Mouse (Mus musculus) brown adipose tissue, adult 24 weeks (tissue): ENCODE results near the gene Tle1. TPM values are rescaled to one million over a fixed set of nuclear protein-coding genes. Genes with fewer than 3 reads are reported as not detected.

Experiments
- H3K27ac ChIP-seq: fragments of 200-500 bp; replicated peaks from 2 replicates; pipeline ENCODE4 v1.5.1; 2012; ENCODE audit warnings: low read depth, mild to moderate bottlenecking, low read length
- H3K4me1 ChIP-seq: fragments of 200-500 bp; 2 replicates; pipeline ENCODE4 v1.6.1; 2012; ENCODE audit warnings: low read length, mixed read lengths; ENCODE audit not compliant: control insufficient read depth, insufficient read depth, insufficient read length
- H3K4me3 ChIP-seq: fragments of 200-500 bp; 2 replicates; pipeline ENCODE4 v1.5.1; 2012; ENCODE audit warnings: low read depth, mild to moderate bottlenecking, low read length, moderate library complexity; ENCODE audit not compliant: insufficient read depth
- polyA plus RNA-seq: library from polyadenylated mRNA; stranded (reverse); fragments of >200 nt; gene quantifications from 2 replicates; pipeline ENCODE4 v1.2.4, GENCODE M21; 2012; ENCODE audit not compliant: missing spikeins, insufficient read depth, insufficient read length

Gene Tle1
- polyA plus RNA-seq, 1 experiment, result 10.5 TPM

DNA sequence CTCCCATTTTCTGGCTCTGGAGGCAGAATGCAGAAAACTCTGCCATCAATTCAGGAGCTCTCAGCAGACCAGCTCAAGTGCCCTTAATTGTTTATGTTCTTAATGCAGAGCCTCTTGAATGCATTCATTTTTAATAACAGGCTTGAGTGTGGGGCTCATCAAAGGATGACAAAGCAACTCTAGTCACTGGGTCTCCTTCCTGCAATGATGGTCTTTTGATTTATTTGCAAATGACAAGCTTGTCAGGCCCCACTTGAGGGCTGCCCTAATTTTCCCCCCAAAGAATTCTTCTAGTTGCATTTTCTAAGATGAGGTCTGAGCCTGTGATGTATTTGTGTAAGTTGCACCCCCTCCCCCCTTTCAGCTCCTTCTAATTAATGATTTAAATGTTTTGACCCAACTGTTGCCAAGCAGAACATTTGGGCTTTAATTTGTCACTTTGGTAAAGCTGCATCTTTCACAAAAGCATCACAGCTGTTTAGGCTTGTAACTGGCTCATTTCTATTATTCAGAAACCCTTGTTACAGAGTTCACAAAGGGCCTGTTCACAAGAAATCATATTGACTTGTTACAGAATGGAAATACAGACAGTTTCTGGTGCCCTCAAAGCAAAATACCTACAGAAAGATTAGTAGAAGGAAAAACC, 18.3 kb downstream of the Tle1 start:
- H3K27ac ChIP-seq, result no peak overlapping the region
- no peak overlapping the region for H3K4me3 ChIP-seq
- H3K4me1 ChIP-seq, result no peaks in the 10 kb centered on the region; the same call in 1 of the 2 replicates

DNA sequence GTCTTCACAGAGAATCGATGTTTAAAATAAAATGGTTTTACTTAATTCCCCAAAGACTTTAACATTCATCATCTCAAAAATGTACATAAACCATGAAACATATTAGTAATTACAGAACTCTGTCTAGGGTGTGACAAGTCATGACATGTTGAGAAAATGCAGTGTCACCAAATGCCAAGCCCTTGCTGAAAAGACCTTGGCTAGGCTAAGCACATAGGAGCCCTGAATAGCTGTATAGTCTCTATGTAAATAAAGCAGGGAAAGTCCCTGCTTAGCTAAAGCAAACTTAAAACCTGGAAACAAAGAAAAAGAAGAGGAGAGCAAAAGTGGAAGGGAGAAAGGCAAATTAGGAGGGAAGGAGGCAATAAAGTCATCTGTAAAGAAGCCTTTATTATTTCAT, 24.8 kb downstream of the Tle1 start:
- Histone ChIP-seq H3K4me1 (no peaks in the 10 kb centered on the region), H3K4me3 (no peak overlapping the region), H3K27ac (no peak overlapping the region)

GRCm38 (mm10) chr4:72168267-72168666, 32.5 kb downstream of the Tle1 start:
- no peak overlapping the region for H3K4me3 ChIP-seq
- no peaks in the 10 kb centered on the region for H3K4me1 ChIP-seq
- no peak overlapping the region for H3K27ac ChIP-seq

DNA sequence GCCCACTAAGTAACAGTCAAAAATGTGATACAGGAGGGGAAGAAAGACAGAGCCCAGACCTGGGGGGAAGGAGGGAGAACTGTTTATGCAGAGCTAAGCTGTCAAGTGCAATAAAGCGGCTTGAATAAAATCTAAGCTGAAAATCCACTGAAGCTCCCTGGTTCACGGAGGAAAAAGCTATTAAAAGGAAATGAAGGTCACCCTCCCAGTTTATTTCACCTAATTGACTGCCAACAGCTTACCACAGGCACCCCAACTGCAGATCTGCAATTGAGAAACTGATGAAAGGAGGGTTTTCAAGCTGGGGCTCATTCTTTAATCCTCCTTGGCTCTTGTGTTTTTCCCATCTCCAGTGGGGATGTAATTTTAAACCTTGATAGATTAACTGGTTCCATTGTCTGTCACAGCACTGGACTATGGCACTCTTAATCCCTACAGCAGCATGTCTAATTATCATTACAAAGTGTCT, 32.9 kb downstream of the Tle1 start:
- Histone ChIP-seq H3K27ac (no peak overlapping the region), H3K4me3 (no peak overlapping the region), H3K4me1 (no peaks in the 10 kb centered on the region)

DNA sequence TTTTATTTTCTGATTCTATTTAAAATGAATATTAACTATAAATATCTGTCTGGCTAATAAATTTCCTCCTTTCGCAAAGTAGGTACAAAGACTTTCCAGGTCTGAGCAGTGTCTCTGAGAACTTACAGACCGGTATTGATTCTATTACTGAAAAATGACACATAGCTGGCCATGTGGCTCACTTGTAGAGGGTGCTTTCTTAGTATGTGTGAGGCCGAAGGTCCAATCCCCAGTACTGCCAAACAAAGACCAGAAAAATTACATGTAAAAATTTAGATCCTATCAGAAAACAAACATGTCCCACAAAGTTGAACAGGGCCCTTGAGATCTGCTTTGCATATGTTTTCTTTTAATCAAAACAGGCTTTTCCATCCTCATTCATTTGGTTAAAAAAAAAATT, 33.5 kb downstream of the Tle1 start:
- Histone ChIP-seq H3K4me1 (no peaks in the 10 kb centered on the region), H3K4me3 (no peak overlapping the region), H3K27ac (no peak overlapping the region)

DNA sequence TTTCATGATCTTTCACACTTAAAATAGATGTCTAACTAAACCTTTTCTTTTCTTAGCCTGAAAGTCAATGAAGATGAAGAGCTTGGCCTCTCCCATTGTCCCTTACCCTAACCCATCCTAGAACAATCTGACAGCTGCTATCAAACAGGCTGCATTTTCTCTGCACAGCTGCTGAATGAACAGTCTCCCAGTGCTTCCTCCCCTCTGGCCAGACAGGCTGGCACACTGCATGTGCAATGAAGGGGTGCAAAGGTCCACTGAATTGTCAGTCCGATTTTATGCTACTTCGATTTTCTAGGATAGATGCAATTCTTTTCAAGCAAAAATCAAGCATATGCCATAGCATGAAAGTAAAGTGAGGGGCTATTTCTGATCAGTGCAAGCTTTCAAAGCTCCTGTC, 34.2 kb downstream of the Tle1 start:
- H3K4me1 ChIP-seq, result no peaks in the 10 kb centered on the region

GRCm38 (mm10) chr4:72165765-72166164, 35.0 kb downstream of the Tle1 start:
- H3K4me3 ChIP-seq, result no peak overlapping the region
- no peak overlapping the region for H3K27ac ChIP-seq
- H3K4me1 ChIP-seq, result no peaks in the 10 kb centered on the region

More for the DNA sequence above, 34.2 kb downstream of the Tle1 start:
- H3K4me3 ChIP-seq, result no peak overlapping the region
- no peak overlapping the region for H3K27ac ChIP-seq

GRCm38 (mm10) chr4:72162445-72163218, 38.1 kb downstream of the Tle1 start:
- Histone ChIP-seq H3K4me3 (no peak overlapping the region), H3K27ac (no peak overlapping the region), H3K4me1 (no peaks in the 10 kb centered on the region)

GRCm38 (mm10) chr4:72160102-72160511, 40.6 kb downstream of the Tle1 start:
- Histone ChIP-seq H3K4me3 (no peak overlapping the region), H3K4me1 (no peaks in the 10 kb centered on the region), H3K27ac (no peak overlapping the region)

DNA sequence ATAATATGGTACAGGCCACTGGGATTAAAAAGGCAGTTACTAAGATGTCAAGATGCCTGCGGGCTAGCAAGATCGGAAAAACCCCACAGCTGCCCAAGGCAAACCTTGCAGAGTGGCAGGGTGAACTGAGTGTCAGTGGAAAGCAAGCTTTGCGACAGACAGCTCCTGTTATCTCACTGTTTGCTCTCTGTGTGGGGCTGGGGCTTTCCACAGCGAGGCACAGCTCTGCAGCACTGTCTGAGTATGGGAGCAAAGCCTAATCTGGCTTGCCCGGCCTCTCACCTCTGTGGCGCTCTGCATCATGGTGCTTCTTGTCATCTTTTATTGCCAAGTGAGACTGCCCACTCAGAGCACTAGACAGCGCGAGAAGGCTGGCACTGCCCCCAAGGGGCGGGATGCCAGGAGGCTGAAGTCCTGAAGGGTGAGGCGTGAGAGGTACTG, 42.8 kb downstream of the Tle1 start:
- Histone ChIP-seq H3K27ac (no peak overlapping the region), H3K4me1 (no peaks in the 10 kb centered on the region), H3K4me3 (no peak overlapping the region)

GRCm38 (mm10) chr4:72150460-72151131, 50.1 kb downstream of the Tle1 start:
- Histone ChIP-seq H3K4me3 (no peak overlapping the region), H3K27ac (no peak overlapping the region), H3K4me1 (peaks cover 2% of the 10 kb centered on the region; the same call in 1 of the 2 replicates)

GRCm38 (mm10) chr4:72146003-72146402, 54.7 kb downstream of the Tle1 start:
- no peak overlapping the region for H3K27ac ChIP-seq
- no peak overlapping the region for H3K4me3 ChIP-seq

DNA sequence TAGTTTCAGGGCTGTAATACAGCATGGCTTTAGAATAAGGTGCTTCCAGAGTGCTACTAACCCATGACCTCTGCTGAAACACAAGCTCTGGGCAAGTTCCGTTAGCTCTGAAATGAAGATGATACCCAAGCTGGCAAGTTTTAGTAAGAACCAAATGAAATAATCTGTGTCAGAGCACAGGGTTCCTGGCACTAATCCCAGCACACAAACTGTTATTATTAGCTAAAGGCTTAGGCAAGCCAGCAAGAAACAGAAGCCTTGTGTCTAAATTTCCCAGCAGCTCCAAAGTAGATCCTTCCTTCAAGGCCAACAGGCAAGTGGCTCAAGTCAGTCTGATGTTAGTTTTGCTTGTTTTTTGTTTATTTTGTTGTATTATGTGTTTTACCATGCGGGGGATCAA, 56.2 kb downstream of the Tle1 start:
- H3K4me3 ChIP-seq, result no peak overlapping the region
- no peaks in the 10 kb centered on the region for H3K4me1 ChIP-seq
- no peak overlapping the region for H3K27ac ChIP-seq

More at GRCm38 (mm10) chr4:72146003-72146402, 54.7 kb downstream of the Tle1 start:
- peaks cover 2% of the 10 kb centered on the region; the same call in 1 of the 2 replicates for H3K4me1 ChIP-seq

DNA sequence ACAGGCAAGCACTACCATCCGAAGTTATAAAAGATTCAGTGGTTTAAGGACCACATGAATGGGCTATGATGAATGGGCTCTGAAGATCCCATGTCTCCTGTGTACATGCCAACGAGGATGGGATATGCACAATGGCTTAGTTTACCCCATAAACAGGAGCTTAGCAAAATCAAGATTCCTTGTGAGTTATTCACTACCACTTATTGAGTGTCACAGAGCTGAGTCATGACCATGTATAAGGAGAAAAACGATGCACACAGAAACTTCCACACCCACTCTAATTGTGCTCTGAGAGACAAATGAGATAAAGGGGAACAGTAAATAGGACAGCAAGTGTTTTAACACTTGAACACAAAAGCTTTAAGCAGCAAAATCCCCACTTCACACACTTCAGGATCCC, 60.0 kb downstream of the Tle1 start:
- H3K4me3 ChIP-seq, result no peak overlapping the region
- no peak overlapping the region for H3K27ac ChIP-seq
- no peaks in the 10 kb centered on the region for H3K4me1 ChIP-seq

DNA sequence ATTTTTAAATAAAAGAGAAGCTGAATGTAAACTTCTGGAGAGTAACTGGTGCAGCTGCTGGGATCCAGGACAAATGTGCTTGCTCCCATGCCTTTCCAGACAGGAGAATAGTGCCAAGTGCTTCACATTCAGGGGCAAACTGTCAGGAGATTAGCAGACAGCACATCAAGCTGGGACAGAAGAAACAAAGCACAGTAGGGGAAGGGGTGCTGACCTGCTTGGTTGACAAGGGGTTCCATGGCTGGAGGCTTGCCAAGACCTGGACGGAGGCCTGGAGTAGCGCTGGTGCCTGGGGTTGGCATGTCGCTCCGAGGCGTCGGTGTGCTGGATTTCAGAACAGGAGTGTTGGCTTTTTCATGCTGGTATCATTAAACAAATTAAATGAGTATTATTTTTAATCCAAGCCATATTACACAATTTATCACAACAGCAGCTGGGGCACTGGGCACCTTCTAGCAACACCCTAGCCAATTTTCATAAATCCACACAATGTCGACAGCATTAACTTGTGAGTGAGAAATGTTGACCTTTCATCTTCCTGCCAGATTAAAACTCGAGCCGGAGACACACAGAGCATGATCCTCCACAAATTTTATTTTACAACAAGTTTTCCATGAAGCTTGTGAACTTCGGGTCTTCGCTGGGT, 61.1 kb downstream of the Tle1 start:
- Histone ChIP-seq H3K4me1 (no peaks in the 10 kb centered on the region), H3K4me3 (no peak overlapping the region), H3K27ac (no peak overlapping the region)
